Mouse (Mus musculus): ENCODE measurements at regions not wholly inside any gene's neighbourhood (a gene's known extent, or its start where the extent isn't known, plus 50 kb on each side); places are given as distances from the start of the nearest gene placed in this dataset.

DNA sequence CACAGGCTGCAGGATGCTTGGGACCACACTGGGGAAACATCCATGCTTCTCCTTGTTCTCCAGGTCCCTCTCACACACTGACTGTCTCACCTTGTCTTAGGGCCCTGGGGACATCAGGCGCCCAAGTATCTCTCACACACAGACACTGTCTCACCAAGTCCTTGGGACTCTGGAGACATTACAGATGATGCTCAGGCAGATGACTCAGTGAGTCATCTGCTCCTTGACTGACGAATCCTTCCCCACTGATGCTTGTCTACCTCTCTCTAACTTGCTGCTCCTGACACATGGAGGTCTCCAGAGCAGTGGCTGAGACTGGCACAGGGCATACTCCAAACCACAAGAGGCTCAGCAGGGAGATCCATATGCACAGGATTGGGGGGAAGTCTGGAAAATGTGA is 263.1 kb downstream of the Rps15a start:
- no peak for TF ChIP-seq CTCF (IDR thresholded peaks at IDR 0.05; ENCODE audit: borderline replicate concordance, control insufficient read depth, extremely low read depth, insufficient read depth, low read length, poor library complexity)
- TF ChIP-seq POLR2A (IDR thresholded peaks at IDR 0.05; ENCODE audit: control insufficient read depth, extremely low read depth, insufficient read depth, low read length, poor library complexity), result no peak

All from thymus, adult 2 months (tissue).